Mouse (Mus musculus): ENCODE measurements around the gene 2310022B05Rik. TPM values are rescaled to one million over a fixed set of nuclear protein-coding genes. Genes with fewer than 3 reads are reported as not detected.

Gene 2310022B05Rik
- total RNA-seq, 4 experiments from 2014 or later, result 8.0 to 13.0 (median 10.7) TPM

GRCm38 (mm10) chr8:124608972-124609353 is 54.2 kb downstream of the 2310022B05Rik start:
- DNase-seq (ENCODE audit: low spot score in 2 of 2), result no peak

DNA sequence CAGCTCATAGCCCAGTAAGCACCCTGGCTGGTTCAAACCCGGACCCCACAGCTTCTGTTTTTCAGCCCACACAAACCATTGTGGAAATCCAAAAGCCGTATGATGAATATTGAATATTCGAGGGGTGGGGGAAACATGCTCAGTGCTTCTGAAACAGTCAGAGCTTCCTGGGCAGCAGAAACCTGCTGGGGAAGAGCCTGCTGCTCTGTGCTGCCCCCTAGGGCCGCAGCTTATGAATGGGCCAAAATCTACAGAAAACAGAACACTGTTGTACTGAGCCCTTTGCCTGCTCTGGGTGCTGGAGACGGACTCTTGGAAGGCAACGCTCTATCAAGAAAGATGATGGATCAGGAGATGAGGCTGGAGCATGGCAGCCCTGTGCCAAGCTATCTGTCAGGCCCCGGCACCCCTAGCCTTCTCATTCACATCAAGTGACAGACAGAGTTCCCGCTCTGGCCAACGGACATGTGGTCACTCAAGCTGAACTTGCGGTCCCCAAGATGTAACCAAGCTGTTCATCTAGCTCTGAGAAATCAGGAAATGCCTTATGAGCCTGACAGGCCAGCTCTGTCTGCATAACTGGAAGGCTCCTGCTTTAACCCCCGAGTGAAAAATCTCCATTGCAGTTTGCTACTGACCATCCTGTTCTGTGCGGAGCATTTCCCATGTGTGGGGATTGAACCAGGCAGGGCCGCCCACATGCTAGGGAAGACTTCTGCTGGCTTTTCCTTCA is 54.8 kb downstream of the 2310022B05Rik start:
- DNase-seq (ENCODE audit: low spot score in 2 of 2), result no peak

DNA sequence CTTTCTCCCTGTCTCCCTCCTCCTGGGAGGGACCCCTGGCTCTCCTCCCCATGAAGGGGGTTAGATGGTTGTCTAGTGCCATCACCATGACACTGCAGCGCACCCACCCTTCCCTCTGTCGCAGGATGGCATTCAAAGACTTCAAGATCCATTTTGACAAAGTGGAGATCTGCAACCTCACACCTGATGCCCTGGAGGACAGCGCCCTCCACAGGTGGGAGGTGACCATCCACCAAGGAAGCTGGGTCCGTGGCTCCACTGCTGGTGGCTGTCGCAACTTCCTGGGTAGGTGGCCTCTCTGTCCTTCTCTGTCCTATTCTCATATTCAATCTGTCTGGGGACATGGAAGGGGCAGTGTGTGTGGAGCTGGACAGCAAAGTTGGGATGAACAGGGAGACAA is 59.1 kb downstream of the 2310022B05Rik start:
- no peak for DNase-seq (ENCODE audit: low spot score in 2 of 2)

DNA sequence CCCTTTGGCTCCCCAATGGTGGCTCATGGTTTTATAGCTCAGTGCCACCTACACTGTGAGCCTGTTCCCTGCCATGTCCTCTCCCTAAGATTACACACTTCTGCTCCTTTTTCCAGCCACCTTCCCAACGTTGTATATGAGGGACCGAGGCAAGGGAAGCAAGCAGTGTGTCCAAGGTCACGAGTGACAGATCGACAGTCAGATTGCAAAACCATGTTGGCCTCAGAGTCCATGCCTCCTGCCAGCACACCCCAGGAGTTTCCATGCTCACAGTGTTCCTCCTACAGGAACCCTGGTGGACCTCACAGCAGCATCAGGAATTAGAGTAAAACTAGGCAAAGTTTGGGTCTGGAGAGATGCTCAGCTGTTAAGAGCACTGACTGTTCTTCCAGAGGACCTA is 73.8 kb downstream of the 2310022B05Rik start:
- DNase-seq (ENCODE audit: low spot score in 2 of 2), result no peak

DNA sequence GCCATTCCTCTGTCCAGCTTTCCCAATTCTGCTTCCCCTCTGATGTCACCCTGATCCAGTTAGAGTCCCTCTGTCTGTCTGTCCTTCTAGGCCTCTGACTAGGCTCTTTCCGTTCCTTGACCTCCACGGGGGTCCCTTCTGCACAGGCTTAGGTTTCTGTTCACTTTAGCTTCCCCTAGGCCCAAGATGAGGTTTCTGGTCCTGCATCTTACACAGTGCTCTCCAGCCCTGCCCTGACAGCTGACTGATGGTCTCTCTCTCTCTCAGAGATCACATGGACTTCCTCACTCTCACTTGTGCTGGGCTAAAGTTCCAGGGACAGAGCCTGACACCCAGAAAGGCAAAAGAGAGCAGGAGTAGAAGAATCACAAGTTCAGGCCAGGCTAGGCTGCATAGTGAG is 76.6 kb downstream of the 2310022B05Rik start:
- DNase-seq (ENCODE audit: low spot score in 2 of 2), result no peak

Other genes with a start within 250 kb of the 2310022B05Rik start
- gene Pgbd5, start 223.7 kb downstream of the 2310022B05Rik start, total RNA-seq (2022), result under 1 TPM; 0.27 to 0.83 (median 0.40) TPM
- gene Cog2, start 142.6 kb downstream of the 2310022B05Rik start, total RNA-seq (2022), result 10 to 100 TPM; 16.1 to 28.7 (median 18.5) TPM
- 10 to 100 TPM in 2 of 4 experiments, 1 to 10 TPM in 2; 7.5 to 10.9 (median 9.9) TPM for gene Agt, start 93.7 kb downstream of the 2310022B05Rik start, total RNA-seq (2022)
- not detected for gene Capn9, start 87.3 kb downstream of the 2310022B05Rik start, total RNA-seq (2022)
- gene Ttc13, start 58.6 kb upstream of the 2310022B05Rik start, total RNA-seq (2022), result 10 to 100 TPM; 14.1 to 20.5 (median 18.3) TPM
- gene Arv1, start 58.8 kb upstream of the 2310022B05Rik start, total RNA-seq (2022), result 1 to 10 TPM; 1.5 to 4.5 (median 3.5) TPM
- under 1 TPM in 3 of 4 experiments, not detected in 1; 0.31 to 0.51 (median 0.36) TPM for gene Fam89a, start 88.5 kb upstream of the 2310022B05Rik start, total RNA-seq (2022)
- gene Trim67, start 129.7 kb upstream of the 2310022B05Rik start, total RNA-seq (2022), result under 1 TPM in 2 of 4 experiments, not detected in 2; 0.19 to 0.36 TPM
- 100 to 1,000 TPM; 145 to 180 (median 156) TPM for gene Gnpat, start 199.7 kb upstream of the 2310022B05Rik start, total RNA-seq (2022)
- 10 to 100 TPM; 31.8 to 34.8 (median 33.5) TPM for gene 2810004N23Rik, start 199.8 kb upstream of the 2310022B05Rik start, total RNA-seq (2022)
- 1 to 10 TPM; 7.8 to 8.1 (median 7.9) TPM for gene Exoc8, start 234.3 kb upstream of the 2310022B05Rik start, total RNA-seq (2022)
- 1 to 10 TPM; 6.1 to 7.3 (median 6.5) TPM for gene Sprtn, start 234.5 kb upstream of the 2310022B05Rik start, total RNA-seq (2022)